13 mouse cellular contexts compared by ENCODE assay signal in the genomic region with DNA sequence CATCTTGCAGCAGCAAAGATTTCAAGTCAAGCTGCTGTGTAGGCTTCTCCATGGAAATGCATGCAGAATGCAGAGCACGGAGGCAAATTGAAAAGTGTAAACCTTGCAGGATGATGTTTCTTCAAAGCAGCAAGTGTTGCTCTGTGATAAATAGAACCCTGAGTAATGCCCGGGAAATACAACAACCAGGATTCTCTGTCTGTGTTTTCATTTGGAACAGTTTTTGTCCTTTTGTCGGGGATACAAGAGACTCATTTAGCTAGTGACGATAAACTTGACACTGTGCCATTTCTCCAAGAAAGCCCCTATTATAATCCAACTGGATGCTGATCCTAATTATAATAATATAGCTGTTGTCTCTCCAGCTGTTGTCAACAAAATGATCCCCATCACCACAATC.
DNase-seq lines count a peak whose midpoint lies in the region; ATAC-seq and TF ChIP-seq lines count a peak whose summit lies in the region.
"Had no signal": no experiment of that assay in that cellular context is flagged by ENCODE, and none has a peak within 500 bp of the region (broad histone marks: within the 10 kb centered on the region; RNA-seq: fewer than 3 reads in every experiment).

No protein-coding gene starts in this region.

- H3K27ac ChIP-seq in hindbrain, embryonic 11.5 days (ENCODE audit: low read depth, low read length) = no peak overlapping the region
- H3K27ac ChIP-seq in hindbrain, embryonic 10.5 days = no peak overlapping the region
- H3K27ac ChIP-seq in hindbrain, postnatal 0 days = peak overlapping the region; percentile 29; the same call in 1 of the 2 replicates
- H3K27ac ChIP-seq: kidney, embryonic 15.5 days; lung, embryonic 15.5 days had no signal

- H3K9ac ChIP-seq in hindbrain, embryonic 11.5 days (ENCODE audit: low read depth, low read length) = no peak overlapping the region
- no peak overlapping the region for H3K9ac ChIP-seq in hindbrain, postnatal 0 days (replicated peaks; ENCODE audit: low read length)
- H3K9ac ChIP-seq: kidney, embryonic 15.5 days; lung, embryonic 15.5 days had no signal

- H3K4me2 ChIP-seq in hindbrain, embryonic 11.5 days (replicated peaks; ENCODE audit: low read depth, low read length) = no peak overlapping the region
- peak overlapping the region; percentile 28 for H3K4me2 ChIP-seq in hindbrain, postnatal 0 days (ENCODE audit: low read depth, low read length)
- H3K4me2 ChIP-seq: kidney, embryonic 15.5 days; lung, embryonic 15.5 days had no signal

- DNase-seq in hindbrain, embryonic 11.5 days (ENCODE audit: low spot score) = no peak
- no peak for DNase-seq in hindbrain, embryonic 10.5 days (ENCODE audit: low spot score)
- DNase-seq in right cerebral cortex, adult 18-20 months = peak; percentile 14
- DNase-seq in right cerebral cortex, postnatal 14 days = no peak
- peak; percentile 71 for DNase-seq in hindbrain, postnatal 0 days (ENCODE audit: low spot score)
- DNase-seq in kidney, postnatal 10 days = no peak
- DNase-seq in lung, postnatal 14 days = no peak
- DNase-seq: cerebellum, adult 11 months; gastrocnemius, postnatal 36 days; thymus, postnatal 36 days had no signal

- no peak for TF ChIP-seq CTCF in hindbrain, postnatal 0 days (IDR thresholded peaks at IDR 0.05; ENCODE audit: low read depth)

- WGBS in hindbrain, embryonic 11.5 days = 65% methylated on average over 4 of the region's 4 CpGs
- WGBS in hindbrain, embryonic 10.5 days = 76% methylated on average over 4 of the region's 4 CpGs
- 31% methylated on average over 4 of the region's 4 CpGs for WGBS in hindbrain, postnatal 0 days

- no peaks in the 10 kb centered on the region for H3K4me1 ChIP-seq in hindbrain, embryonic 11.5 days (replicated peaks; ENCODE audit: control insufficient read depth, insufficient read depth, low read length)
- H3K4me1 ChIP-seq in hindbrain, embryonic 10.5 days (replicated peaks) = 0 out of 2 replicates have a peak, but pooled peaks cover 4% of the 10 kb centered on the region
- peaks cover 3% of the 10 kb centered on the region; the same call in 1 of the 2 replicates for H3K4me1 ChIP-seq in hindbrain, postnatal 0 days (ENCODE audit: insufficient read depth, low read length)
- H3K4me1 ChIP-seq: kidney, embryonic 15.5 days; lung, embryonic 15.5 days had no signal

- H3K36me3 ChIP-seq in hindbrain, embryonic 11.5 days (ENCODE audit: control insufficient read depth, insufficient read depth, low read length) = no peaks in the 10 kb centered on the region
- H3K36me3 ChIP-seq in hindbrain, embryonic 10.5 days = no peaks in the 10 kb centered on the region
- H3K36me3 ChIP-seq in hindbrain, postnatal 0 days (ENCODE audit: insufficient read depth, low read length) = no peaks in the 10 kb centered on the region
- H3K36me3 ChIP-seq: kidney, embryonic 15.5 days; lung, embryonic 15.5 days had no signal

- no peaks in the 10 kb centered on the region for H3K27me3 ChIP-seq in hindbrain, embryonic 11.5 days (ENCODE audit: control insufficient read depth, insufficient read depth, low read length)
- H3K27me3 ChIP-seq in hindbrain, embryonic 10.5 days (ENCODE audit: insufficient read depth, poor library complexity, severe bottlenecking) = no peaks in the 10 kb centered on the region
- no peaks in the 10 kb centered on the region for H3K27me3 ChIP-seq in hindbrain, postnatal 0 days (ENCODE audit: insufficient read depth, low read length)
- H3K27me3 ChIP-seq: kidney, embryonic 15.5 days; lung, embryonic 15.5 days had no signal

- no peak overlapping the region for H3K4me3 ChIP-seq in hindbrain, embryonic 11.5 days (ENCODE audit: low read depth, low read length)
- H3K4me3 ChIP-seq in hindbrain, embryonic 10.5 days = no peak overlapping the region
- no peak overlapping the region for H3K4me3 ChIP-seq in hindbrain, postnatal 0 days (ENCODE audit: low read length)
- H3K4me3 ChIP-seq: kidney, embryonic 15.5 days; lung, embryonic 15.5 days had no signal

- H3K9me3 ChIP-seq in hindbrain, embryonic 11.5 days (ENCODE audit: control insufficient read depth, low read length) = no peaks in the 10 kb centered on the region
- no peaks in the 10 kb centered on the region for H3K9me3 ChIP-seq in hindbrain, embryonic 10.5 days
- H3K9me3 ChIP-seq in hindbrain, postnatal 0 days (ENCODE audit: low read length) = no peaks in the 10 kb centered on the region
- H3K9me3 ChIP-seq: kidney, embryonic 15.5 days; lung, embryonic 15.5 days had no signal

- ATAC-seq in hindbrain, embryonic 11.5 days (ENCODE audit: low FRiP score) = 0 out of 2 replicates have a peak, but pooled peaks have one; percentile 13
- ATAC-seq in hindbrain, postnatal 0 days = peak; percentile 70; the same call in 1 of the 2 replicates
- ATAC-seq: inflammation-experienced regulatory T-cells, adult 6 months had no signal

Comparison
In these comparisons a context has a peak if more than half of its experiments do, and no peak if none do; other contexts are left out.
1. DNase-seq: peak in right cerebral cortex, adult 18-20 months (single experiment) and hindbrain, postnatal 0 days (single experiment); none in hindbrain, embryonic 11.5 days (single experiment), hindbrain, embryonic 10.5 days (single experiment), right cerebral cortex, postnatal 14 days (single experiment), kidney, postnatal 10 days (single experiment) and lung, postnatal 14 days (single experiment).